ENCODE assay signal across 15 mouse cellular contexts in the genomic region with DNA sequence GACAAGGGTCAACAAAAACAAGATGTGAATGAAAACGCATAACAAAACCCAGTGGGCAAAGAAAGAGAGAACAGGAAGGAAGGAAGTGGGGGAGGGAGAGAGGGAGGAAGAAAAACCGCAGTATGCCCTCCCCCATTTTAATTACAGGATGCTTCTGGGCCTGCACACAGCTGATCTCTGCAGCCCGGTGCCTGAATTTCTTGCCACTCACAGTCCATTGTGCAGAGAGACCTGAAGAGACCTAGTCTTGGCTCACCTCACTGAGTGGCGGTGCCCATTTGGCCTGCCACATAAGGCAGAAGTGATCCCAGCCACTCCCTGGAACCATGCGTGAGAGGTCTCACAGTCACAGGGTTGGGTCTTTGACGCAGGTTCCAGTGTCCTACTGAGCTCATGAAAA. TPM values are rescaled to one million over a fixed set of nuclear protein-coding genes. Genes with fewer than 3 reads are reported as not detected.
A peak's percentile ranks its signal among the peaks of the same experiment; 100 is the strongest.
DNase-seq lines count a peak whose midpoint lies in the region; ATAC-seq and TF ChIP-seq lines count a peak whose summit lies in the region.
"Had no signal": no experiment of that assay in that cellular context is flagged by ENCODE, and none has a peak within 500 bp of the region (broad histone marks: within the 10 kb centered on the region; RNA-seq: fewer than 3 reads in every experiment).

No protein-coding gene starts in this region.

- no peak overlapping the region for H3K4me2 ChIP-seq in liver, embryonic 16.5 days (ENCODE audit: low read depth, low read length)
- H3K4me2 ChIP-seq: embryonic facial prominence, embryonic 15.5 days; heart, embryonic 15.5 days; intestine, embryonic 15.5 days; liver, embryonic 13.5 days had no signal

- H3K9me3 ChIP-seq in liver, embryonic 16.5 days (replicated peaks; ENCODE audit: control insufficient read depth, low read length) = no peaks in the 10 kb centered on the region
- H3K9me3 ChIP-seq in ES-E14 (ENCODE audit: control insufficient read depth, insufficient read depth, low read depth, low read length) = no peaks in the 10 kb centered on the region
- H3K9me3 ChIP-seq in megakaryocyte, embryonic 14.5 days = peaks cover 6% of the 10 kb centered on the region; the same call in 1 of the 2 replicates
- H3K9me3 ChIP-seq: embryonic facial prominence, embryonic 15.5 days; heart, embryonic 15.5 days; intestine, embryonic 15.5 days; liver, embryonic 13.5 days had no signal

- H3K36me3 ChIP-seq in liver, embryonic 16.5 days (ENCODE audit: control insufficient read depth, insufficient read depth) = no peaks in the 10 kb centered on the region
- H3K36me3 ChIP-seq in ES-E14 (ENCODE audit: control insufficient read depth, insufficient read depth, low read length, poor library complexity, severe bottlenecking) = no peaks in the 10 kb centered on the region
- no peaks in the 10 kb centered on the region for H3K36me3 ChIP-seq in megakaryocyte, embryonic 14.5 days (replicated peaks; ENCODE audit: low read length)
- H3K36me3 ChIP-seq: embryonic facial prominence, embryonic 15.5 days; heart, embryonic 15.5 days; intestine, embryonic 15.5 days; liver, embryonic 13.5 days had no signal

- no peak for TF ChIP-seq CTCF in cerebellum, adult 2 months (IDR thresholded peaks at IDR 0.05; ENCODE audit: borderline replicate concordance, insufficient read depth, low read depth, low read length)

- WGBS in liver, embryonic 16.5 days (ENCODE audit: insufficient replicate concordance) = 30% methylated on average over 6 of the region's 6 CpGs
- 22% methylated on average over 6 of the region's 6 CpGs for WGBS in cerebellum, adult 2 months

- TF ChIP-seq POLR2A in cerebellum, adult 2 months (IDR thresholded peaks at IDR 0.05; ENCODE audit: borderline replicate concordance, insufficient read depth, low read length) = no peak

- H3K4me3 ChIP-seq in liver, embryonic 16.5 days (ENCODE audit: low read depth, low read length) = no peak overlapping the region
- H3K4me3 ChIP-seq in ES-E14 (ENCODE audit: insufficient read depth in 1 of 2, low read depth in 1 of 2, low read length in 2 of 2, poor library complexity in 1 of 2, severe bottlenecking in 1 of 2) = 0 out of 4 replicates have a peak overlapping the region, but pooled peaks of 1 of the 2 experiments have one; percentile 33
- H3K4me3 ChIP-seq in megakaryocyte, embryonic 14.5 days (replicated peaks) = peak overlapping the region; percentile 18
- H3K4me3 ChIP-seq in cerebellum, adult 2 months (replicated peaks; ENCODE audit: insufficient read depth, low read depth, low read length) = no peak overlapping the region
- H3K4me3 ChIP-seq: embryonic facial prominence, embryonic 15.5 days; heart, embryonic 15.5 days; intestine, embryonic 15.5 days; liver, embryonic 13.5 days had no signal

- no peaks in the 10 kb centered on the region for H3K27me3 ChIP-seq in liver, embryonic 16.5 days (ENCODE audit: control insufficient read depth, insufficient read depth, low read depth, low read length)
- no peaks in the 10 kb centered on the region for H3K27me3 ChIP-seq in megakaryocyte, embryonic 14.5 days (replicated peaks)
- H3K27me3 ChIP-seq in cerebellum, adult 2 months (ENCODE audit: control insufficient read depth, insufficient read depth, low read length) = no peaks in the 10 kb centered on the region
- H3K27me3 ChIP-seq: embryonic facial prominence, embryonic 15.5 days; heart, embryonic 15.5 days; intestine, embryonic 15.5 days; liver, embryonic 13.5 days had no signal

- in situ Hi-C loops in ES-E14 (cut with MboI; ENCODE audit: low sequenced_read_pairs in 2 of 2, unreplicated experiment in 2 of 2) = no loop called here

- DNase-seq in liver = no peak
- DNase-seq in ES-E14 (ENCODE audit: low read depth, low spot score) = no peak
- peak; percentile 44 for DNase-seq in thymus, postnatal 36 days
- DNase-seq in adrenal gland, adult 8-10 months = no peak
- DNase-seq in cerebellum, adult 2 months = no peak
- DNase-seq: liver, embryonic 13.5 days; right cerebral cortex, postnatal 4 days had no signal

- 0 out of 2 replicates have a peak, but pooled peaks have one; percentile 21 for ATAC-seq in liver, embryonic 16.5 days (ENCODE audit: low read depth)
- ATAC-seq: intestine, embryonic 15.5 days had no signal

- H3K27ac ChIP-seq in liver, embryonic 16.5 days (ENCODE audit: low read length) = no peak overlapping the region
- no peak overlapping the region; the same call in 1 of the 2 replicates for H3K27ac ChIP-seq in ES-E14 (ENCODE audit: insufficient read depth, low read depth, low read length, poor library complexity, severe bottlenecking)
- H3K27ac ChIP-seq in cerebellum, adult 2 months (ENCODE audit: insufficient read depth, low read length) = no peak overlapping the region
- H3K27ac ChIP-seq: embryonic facial prominence, embryonic 15.5 days; heart, embryonic 15.5 days; intestine, embryonic 15.5 days; liver, embryonic 13.5 days had no signal

- H3K4me1 ChIP-seq in liver, embryonic 16.5 days (ENCODE audit: control insufficient read depth, low read depth, low read length) = peaks cover 18% of the 10 kb centered on the region
- peaks cover 0 to 21% of the 10 kb centered on the region in 2 experiments; a peak in 2 of 4 replicates for H3K4me1 ChIP-seq in ES-E14 (ENCODE audit: control insufficient read depth in 2 of 2, insufficient read depth in 2 of 2, low read length in 2 of 2, poor library complexity in 1 of 2)
- peaks cover 13% of the 10 kb centered on the region for H3K4me1 ChIP-seq in megakaryocyte, embryonic 14.5 days
- H3K4me1 ChIP-seq in cerebellum, adult 2 months (ENCODE audit: control insufficient read depth, insufficient read depth, low read length) = no peaks in the 10 kb centered on the region
- H3K4me1 ChIP-seq: heart, embryonic 15.5 days had no signal

- H3K9ac ChIP-seq in liver, embryonic 16.5 days (ENCODE audit: low read depth, low read length) = no peak overlapping the region
- peak overlapping the region; percentile 50; the same call in 1 of the 2 replicates for H3K9ac ChIP-seq in ES-E14 (ENCODE audit: insufficient read depth, low read depth, low read length, poor library complexity, severe bottlenecking)
- H3K9ac ChIP-seq: embryonic facial prominence, embryonic 15.5 days; heart, embryonic 15.5 days; intestine, embryonic 15.5 days; liver, embryonic 13.5 days had no signal

TF ChIP-seq in ES-E14, 5 proteins besides CTCF, POLR2A, EP300 and RAD21:
- TF ChIP-seq HCFC1 (IDR thresholded peaks at IDR 0.05; ENCODE audit: borderline replicate concordance, insufficient read depth, low read length) (no peak), ZC3H11A (IDR thresholded peaks at IDR 0.05; ENCODE audit: borderline replicate concordance, low read depth, low read length) (no peak), ZNF384 (IDR thresholded peaks at IDR 0.05; ENCODE audit: low read depth, low read length) (no peak), CHD2 (IDR thresholded peaks at IDR 0.05; ENCODE audit: low read depth, low read length) (no peak), MAFK (IDR thresholded peaks at IDR 0.05; ENCODE audit: insufficient read depth, low read depth, low read length) (no peak)

RNA-seq across cellular contexts. Expression of a gene that starts 13.8 kb away (rescaled TPM):
- 0.14 and 0.27 TPM in 2 replicates for polyA plus RNA-seq in liver, embryonic 16.5 days (2015; fragmentation: Nextera tagmentation; extraction: Ambion mirVana)
- not detected in 2 replicates for total RNA-seq in ES-E14 (2012; rRNA removed)
- not detected in 2 replicates for polyA plus RNA-seq in megakaryocyte, embryonic 14.5 days (2012; ENCODE audit: insufficient read depth, low replicate concordance)
- total RNA-seq in adrenal gland, adult 8-10 months (2022) = under 1 TPM in 1 of 4 experiments, not detected in 3; 0.38 TPM
- not detected in 2 replicates for polyA plus RNA-seq in cerebellum, adult 2 months (2012; rRNA removed)
- total RNA-seq: layer of hippocampus, postnatal 25 days; megakaryocyte-erythroid progenitor cell, adult 5-6 weeks had no signal
- polyA plus RNA-seq: embryonic facial prominence, embryonic 15.5 days; frontal cortex, adult 2 months; heart, embryonic 15.5 days had no signal

RNA-seq across cellular contexts. Expression of a gene that starts 19.2 kb away (rescaled TPM):
- 9.6 and 10.2 TPM in 2 replicates for polyA plus RNA-seq in liver, embryonic 16.5 days (2015; fragmentation: Nextera tagmentation; extraction: Ambion mirVana)
- total RNA-seq in ES-E14 (2012; rRNA removed) = 8.3 and 10.5 TPM in 2 replicates
- polyA plus RNA-seq in megakaryocyte, embryonic 14.5 days (2012; ENCODE audit: insufficient read depth, low replicate concordance) = 0.34 and 0.80 TPM in 2 replicates
- 10 to 100 TPM; 28.5 to 53.9 (median 39.7) TPM for total RNA-seq in adrenal gland, adult 8-10 months (2022)
- polyA plus RNA-seq in cerebellum, adult 2 months (2012; rRNA removed) = 8.5 and 9.5 TPM in 2 replicates

Comparison
In these comparisons a context has a peak if more than half of its experiments do, and no peak if none do; other contexts are left out.
1. DNase-seq: peak in thymus, postnatal 36 days (2 of 2); none in liver (single experiment), ES-E14 (single experiment), adrenal gland, adult 8-10 months (single experiment) and cerebellum, adult 2 months (0 of 2).